8 mouse cellular contexts compared by ENCODE assay signal in the genomic region with DNA sequence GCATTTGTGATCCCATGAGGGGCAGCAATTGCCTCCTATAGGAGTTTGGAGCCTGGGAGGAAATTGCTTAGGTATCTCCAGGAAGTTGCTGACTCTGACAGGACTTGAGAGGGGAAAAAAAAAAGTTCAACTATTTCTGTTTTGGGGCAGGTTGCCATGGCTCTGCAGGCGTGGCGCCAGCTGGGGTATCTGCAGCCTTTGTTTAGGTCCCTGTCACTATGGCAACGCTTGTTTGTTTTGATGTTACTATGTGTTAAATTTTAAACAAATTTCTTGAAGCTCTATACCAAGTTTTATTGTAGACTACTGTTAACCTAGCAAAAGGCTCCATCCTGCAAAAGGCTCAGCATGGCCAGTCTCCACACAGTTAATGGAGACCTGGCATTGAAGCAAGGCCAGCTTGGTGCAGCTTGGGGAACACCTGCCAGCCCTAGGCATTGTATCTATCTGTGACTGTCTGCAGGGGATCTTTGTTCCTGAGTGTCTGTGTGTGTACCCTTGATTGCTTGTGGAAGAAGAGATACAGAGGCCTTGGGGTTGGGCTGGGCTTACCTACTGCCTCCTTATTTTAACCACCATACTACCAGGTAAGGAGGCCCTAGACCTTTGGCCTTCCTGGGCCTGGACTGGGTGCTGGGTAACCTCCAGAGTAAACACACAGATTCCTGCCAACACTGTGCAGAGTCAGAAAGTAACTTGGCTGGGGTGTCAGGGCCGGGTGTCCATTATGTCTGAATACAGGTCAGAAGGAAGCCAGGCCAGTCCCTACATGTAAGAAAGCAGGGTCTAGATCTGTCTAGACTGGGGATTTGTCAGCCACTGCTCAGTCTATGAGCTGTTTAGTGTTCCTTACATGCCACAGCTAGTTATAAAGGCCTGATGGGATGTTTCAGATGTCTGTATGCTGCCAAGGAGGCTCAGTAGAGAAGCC. TPM values are rescaled to one million over a fixed set of nuclear protein-coding genes. Genes with fewer than 3 reads are reported as not detected.
DNase-seq lines count a peak whose midpoint lies in the region; ATAC-seq and TF ChIP-seq lines count a peak whose summit lies in the region.

No protein-coding gene starts in this region.

- H3K4me3 ChIP-seq in kidney, adult 2 months (ENCODE audit: insufficient read depth, low read depth, low read length): no peak overlapping the region
- H3K4me3 ChIP-seq in kidney, embryonic 16.5 days (ENCODE audit: low read length): no peak overlapping the region
- no peak overlapping the region for H3K4me3 ChIP-seq in embryonic facial prominence, embryonic 15.5 days (replicated peaks)
- H3K4me3 ChIP-seq in hindbrain, postnatal 0 days (ENCODE audit: low read length): no peak overlapping the region

- no peak for TF ChIP-seq POLR2A in kidney, adult 2 months (IDR thresholded peaks at IDR 0.05; ENCODE audit: low read depth, low read length)

- H3K9ac ChIP-seq in kidney, embryonic 16.5 days (replicated peaks; ENCODE audit: low read length): no peak overlapping the region
- H3K9ac ChIP-seq in embryonic facial prominence, embryonic 15.5 days: no peak overlapping the region
- H3K9ac ChIP-seq in hindbrain, postnatal 0 days (replicated peaks; ENCODE audit: low read length): no peak overlapping the region

- ATAC-seq in kidney, embryonic 16.5 days (ENCODE audit: low FRiP score, low TSS enrichment): no peak
- ATAC-seq in embryonic facial prominence, embryonic 15.5 days (ENCODE audit: insufficient number of reproducible peaks, low FRiP score, low TSS enrichment, low read depth): no peak; the same call in 1 of the 2 replicates
- ATAC-seq in hindbrain, postnatal 0 days: peak; percentile 16; the same call in 1 of the 2 replicates

- no peak overlapping the region for H3K4me2 ChIP-seq in kidney, embryonic 16.5 days (replicated peaks; ENCODE audit: low read depth, low read length)
- H3K4me2 ChIP-seq in embryonic facial prominence, embryonic 15.5 days (replicated peaks): no peak overlapping the region
- H3K4me2 ChIP-seq in hindbrain, postnatal 0 days (ENCODE audit: low read depth, low read length): no peak overlapping the region

- no peaks in the 10 kb centered on the region for H3K9me3 ChIP-seq in kidney, embryonic 16.5 days (ENCODE audit: low read length)
- no peaks in the 10 kb centered on the region for H3K9me3 ChIP-seq in embryonic facial prominence, embryonic 15.5 days (replicated peaks)
- H3K9me3 ChIP-seq in hindbrain, postnatal 0 days (ENCODE audit: low read length): no peaks in the 10 kb centered on the region

- H3K4me1 ChIP-seq in kidney, adult 2 months (ENCODE audit: control insufficient read depth, insufficient read depth, low read length): peaks cover 3% of the 10 kb centered on the region
- H3K4me1 ChIP-seq in kidney, embryonic 16.5 days (ENCODE audit: insufficient read depth, low read length): no peaks in the 10 kb centered on the region
- peaks cover 15% of the 10 kb centered on the region for H3K4me1 ChIP-seq in embryonic facial prominence, embryonic 15.5 days
- H3K4me1 ChIP-seq in hindbrain, postnatal 0 days (ENCODE audit: insufficient read depth, low read length): no peaks in the 10 kb centered on the region

- TF ChIP-seq CTCF in kidney, adult 2 months (conservative IDR thresholded peaks at IDR 0.05; ENCODE audit: insufficient read depth, insufficient read length, low read depth, low read length): no peak
- TF ChIP-seq CTCF in hindbrain, postnatal 0 days (IDR thresholded peaks at IDR 0.05; ENCODE audit: low read depth): no peak

- DNase-seq in kidney, adult 2 months: peak; percentile 78
- DNase-seq in MN1 (ENCODE audit: low spot score): peak; percentile 58
- peak; percentile 26 for DNase-seq in hindbrain, postnatal 0 days (ENCODE audit: low spot score)
- DNase-seq in lung, postnatal 25 days (ENCODE audit: low spot score): peak; percentile 68
- no peak for DNase-seq in spleen, postnatal 14 days (ENCODE audit: low spot score in 2 of 2)
- DNase-seq in thymus, adult 18-20 months: no peak

- no peaks in the 10 kb centered on the region for H3K36me3 ChIP-seq in kidney, adult 2 months (ENCODE audit: control insufficient read depth, insufficient read depth, low read length)
- no peaks in the 10 kb centered on the region for H3K36me3 ChIP-seq in kidney, embryonic 16.5 days (ENCODE audit: insufficient read depth, low read length)
- no peaks in the 10 kb centered on the region for H3K36me3 ChIP-seq in embryonic facial prominence, embryonic 15.5 days
- no peaks in the 10 kb centered on the region; the same call in 1 of the 2 replicates for H3K36me3 ChIP-seq in hindbrain, postnatal 0 days (ENCODE audit: insufficient read depth, low read length)

- 59% methylated on average over 4 of the region's 4 CpGs for whole genome bisulfite sequencing in kidney, adult 2 months
- WGBS in kidney, embryonic 16.5 days: 68% methylated on average over 4 of the region's 4 CpGs
- 67% methylated on average over 4 of the region's 4 CpGs for WGBS in embryonic facial prominence, embryonic 15.5 days
- 45% methylated on average over 4 of the region's 4 CpGs for WGBS in hindbrain, postnatal 0 days

- no peak overlapping the region for H3K27ac ChIP-seq in kidney, adult 2 months (ENCODE audit: insufficient read depth, low read depth, low read length)
- H3K27ac ChIP-seq in kidney, embryonic 16.5 days (ENCODE audit: low read length): no peak overlapping the region
- H3K27ac ChIP-seq in embryonic facial prominence, embryonic 15.5 days (replicated peaks): peak overlapping the region; percentile 49
- no peak overlapping the region for H3K27ac ChIP-seq in hindbrain, postnatal 0 days

- H3K27me3 ChIP-seq in kidney, adult 2 months (replicated peaks; ENCODE audit: control insufficient read depth, insufficient read depth, low read length): no peaks in the 10 kb centered on the region
- no peaks in the 10 kb centered on the region for H3K27me3 ChIP-seq in kidney, embryonic 16.5 days (ENCODE audit: insufficient read depth, low read length)
- H3K27me3 ChIP-seq in embryonic facial prominence, embryonic 15.5 days: no peaks in the 10 kb centered on the region
- H3K27me3 ChIP-seq in hindbrain, postnatal 0 days (ENCODE audit: insufficient read depth, low read length): no peaks in the 10 kb centered on the region

RNA-seq across cellular contexts. Expression of gene Tppp, which starts 16.2 kb away (rescaled TPM):
- 4.3 and 4.5 TPM in 2 replicates for polyA plus RNA-seq in kidney, adult 2 months (2012; rRNA removed)
- 0.71 and 0.84 TPM in 2 replicates for polyA plus RNA-seq in kidney, embryonic 16.5 days (2015; fragmentation: Nextera tagmentation; extraction: Ambion mirVana)
- polyA plus RNA-seq in embryonic facial prominence, embryonic 15.5 days (2015; fragmentation: Nextera tagmentation; extraction: Ambion mirVana): 1.6 and 2.0 TPM in 2 replicates
- 30.9 and 36.6 TPM in 2 replicates for total RNA-seq in hindbrain, postnatal 0 days (2014; rRNA removed)
- polyA plus RNA-seq in hindbrain, postnatal 0 days (2015; fragmentation: Nextera tagmentation; extraction: Ambion mirVana): 8.7 and 8.9 TPM in 2 replicates

RNA-seq across cellular contexts. Expression of gene Cep72, which starts 36.7 kb away (rescaled TPM):
- polyA plus RNA-seq in kidney, adult 2 months (2012; rRNA removed): 1.8 and 2.2 TPM in 2 replicates
- 17.8 and 18.4 TPM in 2 replicates for polyA plus RNA-seq in kidney, embryonic 16.5 days (2015; fragmentation: Nextera tagmentation; extraction: Ambion mirVana)
- polyA plus RNA-seq in embryonic facial prominence, embryonic 15.5 days (2015; fragmentation: Nextera tagmentation; extraction: Ambion mirVana): 9.7 and 11.3 TPM in 2 replicates
- total RNA-seq in hindbrain, postnatal 0 days (2014; rRNA removed): 5.3 and 7.0 TPM in 2 replicates
- 5.7 and 7.8 TPM in 2 replicates for polyA plus RNA-seq in hindbrain, postnatal 0 days (2015; fragmentation: Nextera tagmentation; extraction: Ambion mirVana)

Comparison
In these comparisons a context has a peak if more than half of its experiments do, and no peak if none do; other contexts are left out.
1. DNase-seq: peak in kidney, adult 2 months (single experiment), MN1 (single experiment), hindbrain, postnatal 0 days (single experiment) and lung, postnatal 25 days (single experiment); none in spleen, postnatal 14 days (0 of 2) and thymus, adult 18-20 months (0 of 2).